Mouse (Mus musculus): ENCODE measurements around the gene Ripply3.

Gene Ripply3

GRCm38 (mm10) chr16:94360578-94361350 is 32.5 kb downstream of the Ripply3 start:
- no peak for DNase-seq

GRCm38 (mm10) chr16:94362174-94362873 is 34.1 kb downstream of the Ripply3 start:
- peak; percentile 72 for DNase-seq

GRCm38 (mm10) chr16:94363814-94364213 is 35.6 kb downstream of the Ripply3 start:
- DNase-seq = no peak

GRCm38 (mm10) chr16:94365435-94365834 is 37.2 kb downstream of the Ripply3 start:
- DNase-seq = no peak

- no peak for DNase-seq
These were observed 41.5 kb downstream of the Ripply3 start for GRCm38 (mm10) chr16:94369596-94370172.

- DNase-seq = peak; percentile 98
These were observed 42.1 kb downstream of the Ripply3 start, which contains the start of gene Ttc3 for GRCm38 (mm10) chr16:94370173-94370914. TSS of gene Ttc3 (plus strand) at chr16:94370618.

GRCm38 (mm10) chr16:94370915-94371300 is 42.7 kb downstream of the Ripply3 start:
- no peak for DNase-seq

GRCm38 (mm10) chr16:94371301-94371931 is 43.2 kb downstream of the Ripply3 start, which contains the start of gene Pigp:
TSS of gene Pigp (minus strand) at chr16:94371842.
- DNase-seq = peak; percentile 89

- DNase-seq = no peak
These were observed 51.2 kb downstream of the Ripply3 start for GRCm38 (mm10) chr16:94379386-94379785.

- DNase-seq = no peak
These were observed 55.1 kb downstream of the Ripply3 start for GRCm38 (mm10) chr16:94383277-94383676.
